Mouse (Mus musculus) lung, embryonic 16.5 days (tissue): ENCODE results near the gene Ms4a3. TPM values are rescaled to one million over a fixed set of nuclear protein-coding genes. Genes with fewer than 3 reads are reported as not detected.

ENCODE experiments used
- ATAC-seq: fragments of 200-750 bp; cut with Nextera tagmentation; 2 replicates; pipeline ENCODE4 v1.8.0; 2017; ENCODE audit warnings: low read depth, mild to moderate bottlenecking, moderate library complexity
- H3K27ac ChIP-seq: fragments of 300-500 bp; sonication (generic); 2 replicates; pipeline ENCODE4 v1.5.1; 2014; ENCODE audit warnings: mild to moderate bottlenecking, control low read depth, low read length
- H3K27me3 ChIP-seq: fragments of 300-500 bp; sonication (generic); 2 replicates; pipeline ENCODE4 v1.6.1; 2014; ENCODE audit warnings: low read depth, low read length, mixed read lengths; ENCODE audit not compliant: control insufficient read depth, insufficient read depth
- H3K36me3 ChIP-seq: fragments of 300-500 bp; sonication (generic); 2 replicates; pipeline ENCODE4 v1.6.1; 2014; ENCODE audit warnings: low read length; ENCODE audit not compliant: control insufficient read depth, insufficient read depth
- H3K4me1 ChIP-seq: fragments of 300-500 bp; sonication (generic); replicated peaks from 2 replicates; pipeline ENCODE4 v1.6.1; 2014; ENCODE audit warnings: low read length, mixed read lengths; ENCODE audit not compliant: control insufficient read depth, insufficient read depth
- H3K4me2 ChIP-seq: fragments of 300-500 bp; sonication (generic); 2 replicates; pipeline ENCODE4 v1.6.1; 2014; ENCODE audit warnings: low read depth, low read length, control low read depth
- H3K4me3 ChIP-seq: fragments of 300-500 bp; sonication (generic); 2 replicates; pipeline ENCODE4 v1.5.1; 2014; ENCODE audit warnings: mild to moderate bottlenecking, low read length, control low read depth
- H3K9ac ChIP-seq: fragments of 300-500 bp; sonication (generic); 2 replicates; pipeline ENCODE4 v1.6.1; 2014; ENCODE audit warnings: low read length, control low read depth
- H3K9me3 ChIP-seq: fragments of 300-500 bp; sonication (generic); 2 replicates; pipeline ENCODE4 v1.6.1; 2016; ENCODE audit warnings: low read length; ENCODE audit not compliant: control insufficient read depth
- WGBS: fragments of 180-500 bp; shearing (Covaris S2); extraction: QIAGEN DNeasy Blood & Tissue Kit; methylation state at CpG from one replicate; pipeline ENCODE4 v1.1.7; 2014; 5-methylcytosine and 5-hydroxymethylcytosine counted together
- polyA plus RNA-seq: library from polyadenylated mRNA; unstranded; fragments of >200 nt; fragmentation: Nextera tagmentation; extraction: Ambion mirVana; gene quantifications from 2 replicates; pipeline ENCODE4 v1.2.1, GENCODE M21; 2015

Ms4a3 gene
- polyA plus RNA-seq, 1 experiment from 2014 or later: not detected

DNA sequence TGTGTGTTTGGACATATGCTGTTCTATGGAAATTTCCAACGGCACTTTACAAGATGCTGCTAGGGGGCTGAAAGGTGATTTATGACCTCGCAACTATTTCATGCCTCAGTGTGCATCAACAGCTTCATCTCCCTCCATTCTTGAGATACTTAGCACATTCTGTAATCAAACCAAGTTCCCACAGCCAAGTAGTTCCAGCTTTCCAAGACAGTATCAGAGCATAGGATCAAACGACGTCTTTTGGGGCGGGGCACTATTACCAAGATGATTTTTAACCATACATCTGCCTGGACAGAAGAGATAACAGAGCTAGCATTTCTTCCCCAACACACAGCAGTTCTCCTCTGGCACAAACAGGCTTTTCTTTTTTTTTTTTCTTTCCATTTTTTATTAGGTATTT is 15.4 kb downstream of the Ms4a3 start:
- Histone ChIP-seq H3K4me1 (no peaks in the 10 kb centered on the region), H3K27me3 (no peaks in the 10 kb centered on the region), H3K27ac (no peak overlapping the region), H3K9ac (no peak overlapping the region), H3K9me3 (no peaks in the 10 kb centered on the region), H3K4me3 (no peak overlapping the region), H3K36me3 (no peaks in the 10 kb centered on the region), H3K4me2 (no peak overlapping the region)
- no peak for ATAC-seq
- WGBS: 63% methylated on average over 5 of the region's 5 CpGs

DNA sequence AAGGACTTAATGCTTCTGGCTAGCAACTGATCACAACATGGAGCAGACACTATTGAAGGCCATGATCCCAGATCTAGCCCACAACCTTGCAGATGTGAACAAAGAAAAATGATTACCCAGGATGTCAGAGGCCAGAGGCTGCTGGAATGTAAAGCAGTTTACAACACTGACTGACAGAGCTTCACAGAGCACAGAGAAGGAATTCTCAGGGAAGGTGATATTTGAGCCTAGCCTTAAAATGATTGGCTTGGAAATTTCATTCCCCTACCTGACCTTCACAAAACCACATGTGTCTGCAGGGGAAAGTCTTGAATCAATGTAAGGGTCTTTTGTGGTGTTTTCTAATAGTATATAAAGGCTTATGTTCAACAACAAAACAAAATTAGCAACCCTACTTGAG is 15.9 kb downstream of the Ms4a3 start:
- Histone ChIP-seq H3K9ac (no peak overlapping the region), H3K27ac (no peak overlapping the region), H3K9me3 (no peaks in the 10 kb centered on the region), H3K4me2 (no peak overlapping the region), H3K36me3 (no peaks in the 10 kb centered on the region), H3K4me1 (no peaks in the 10 kb centered on the region), H3K4me3 (no peak overlapping the region), H3K27me3 (no peaks in the 10 kb centered on the region)
- ATAC-seq: no peak

DNA sequence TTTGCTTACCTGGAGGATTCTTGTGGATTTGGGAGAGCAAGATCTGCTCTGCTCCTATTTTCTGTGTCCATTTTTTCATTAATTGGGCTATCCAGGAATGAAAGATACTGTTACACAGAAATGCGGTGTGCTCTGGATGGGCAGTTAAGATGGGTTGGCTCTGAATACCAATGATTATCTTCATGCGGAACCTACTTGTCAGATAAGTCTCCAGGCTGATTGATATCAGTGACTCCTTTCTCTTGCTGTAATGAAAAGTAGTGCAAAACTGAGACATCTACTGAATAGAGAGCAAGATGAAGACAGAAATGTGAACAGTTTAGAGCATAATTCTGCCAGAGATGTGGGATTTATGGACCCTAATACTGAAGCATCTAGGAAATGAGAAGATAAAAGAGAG is 17.1 kb downstream of the Ms4a3 start, which contains the start of gene Ms4a2:
TSS of gene Ms4a2 (minus strand) at position 169 of the 400 bp plus-strand sequence.
- WGBS: 86% methylated on average over 2 of the region's 2 CpGs
- Histone ChIP-seq H3K9me3 (no peaks in the 10 kb centered on the region), H3K36me3 (no peaks in the 10 kb centered on the region), H3K27ac (no peak within 1 kb of the TSS), H3K27me3 (no peaks in the 10 kb centered on the region), H3K4me2 (no peak within 1 kb of the TSS), H3K4me1 (no peaks in the 10 kb centered on the region), H3K9ac (no peak within 1 kb of the TSS), H3K4me3 (no peak within 1 kb of the TSS)
- no peak for ATAC-seq

DNA sequence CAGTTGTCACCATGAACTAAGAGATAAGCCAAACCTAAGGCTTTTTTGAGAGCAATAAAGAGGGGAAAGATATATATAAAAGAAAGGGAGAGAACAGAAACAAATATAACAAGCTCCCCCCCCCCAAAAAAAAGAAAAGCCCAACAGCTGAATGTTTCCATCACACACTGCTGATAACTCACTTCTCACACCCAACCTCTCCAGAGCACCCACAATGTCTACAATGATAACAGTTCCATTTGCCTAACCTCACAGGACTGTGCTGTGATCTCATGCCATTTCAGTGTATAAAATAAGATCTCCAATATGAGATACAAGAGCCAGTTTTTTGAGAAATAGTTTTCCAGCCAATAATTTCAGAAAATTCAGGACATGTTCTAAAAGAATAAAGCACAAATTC is 22.7 kb downstream of the Ms4a3 start:
- Histone ChIP-seq H3K27ac (no peak overlapping the region), H3K4me3 (no peak overlapping the region), H3K4me1 (peaks cover 5% of the 10 kb centered on the region; the same call in 1 of the 2 replicates), H3K36me3 (no peaks in the 10 kb centered on the region), H3K9me3 (no peaks in the 10 kb centered on the region), H3K9ac (no peak overlapping the region), H3K4me2 (no peak overlapping the region), H3K27me3 (no peaks in the 10 kb centered on the region)
- ATAC-seq: no peak

DNA sequence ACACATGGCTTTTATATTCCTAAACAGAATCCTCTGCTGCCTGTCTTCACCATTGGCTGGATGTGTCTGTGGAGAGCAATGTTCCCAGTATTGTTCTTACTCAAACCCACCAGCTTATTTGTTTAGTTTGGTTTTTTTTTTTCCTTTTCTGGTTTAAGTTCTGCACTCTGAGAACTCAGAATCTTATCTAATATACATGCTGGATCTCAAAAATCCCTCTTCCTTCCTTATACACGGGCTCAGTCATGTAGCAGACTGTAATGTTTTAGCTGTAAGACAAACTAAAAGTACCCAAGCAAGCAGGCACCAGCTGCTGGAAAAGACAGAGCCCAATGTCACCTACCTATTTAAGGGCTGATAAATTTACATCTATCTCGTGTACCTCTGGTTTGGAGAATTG is 25.8 kb downstream of the Ms4a3 start:
- Histone ChIP-seq H3K4me3 (no peak overlapping the region), H3K4me1 (peaks cover 5% of the 10 kb centered on the region; the same call in 1 of the 2 replicates), H3K9ac (no peak overlapping the region), H3K9me3 (no peaks in the 10 kb centered on the region), H3K36me3 (no peaks in the 10 kb centered on the region), H3K27me3 (no peaks in the 10 kb centered on the region), H3K27ac (no peak overlapping the region), H3K4me2 (no peak overlapping the region)
- WGBS: 50% methylated on average over 2 of the region's 2 CpGs
- ATAC-seq: no peak

DNA sequence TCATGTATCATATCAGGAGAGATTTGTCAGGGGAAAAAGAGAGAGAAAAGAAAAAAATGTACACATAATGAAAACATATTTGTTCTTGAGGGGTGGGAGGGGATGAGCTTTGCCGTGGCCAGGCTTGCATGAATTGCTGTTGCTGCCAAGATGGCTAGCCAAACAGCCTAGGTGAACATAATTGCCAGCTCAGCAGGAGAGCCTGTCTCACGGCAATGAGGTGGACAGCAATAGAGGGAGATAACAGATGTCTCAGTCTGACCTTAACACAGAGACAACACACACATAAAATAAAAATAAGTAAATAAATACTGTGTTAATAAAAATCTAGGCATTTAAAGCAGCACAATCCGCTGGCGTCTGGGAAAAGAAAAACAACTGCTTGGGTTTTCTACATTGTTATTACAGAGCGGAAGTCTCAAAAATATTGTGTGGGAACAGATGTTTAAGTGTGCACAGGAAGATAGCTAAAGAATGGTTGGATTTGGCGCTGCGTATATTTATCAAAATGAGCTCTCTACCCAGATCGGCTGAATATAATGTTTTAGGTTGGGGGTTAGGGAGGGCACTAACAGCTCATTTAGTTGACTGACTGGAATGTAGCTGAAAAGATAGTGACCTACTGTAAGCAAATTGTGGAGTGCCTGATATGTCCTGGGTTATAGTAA is 26.7 kb downstream of the Ms4a3 start:
- H3K4me3 ChIP-seq: no peak overlapping the region
- H3K4me2 ChIP-seq: no peak overlapping the region
- H3K27ac ChIP-seq: peak overlapping the region; percentile 68
- no peak for ATAC-seq
- H3K4me1 ChIP-seq: peaks cover 5% of the 10 kb centered on the region; the same call in 1 of the 2 replicates
- no peaks in the 10 kb centered on the region for H3K27me3 ChIP-seq
- H3K36me3 ChIP-seq: no peaks in the 10 kb centered on the region
- no peak overlapping the region for H3K9ac ChIP-seq
- no peaks in the 10 kb centered on the region for H3K9me3 ChIP-seq
- WGBS: 35% methylated on average over 8 of the region's 8 CpGs

DNA sequence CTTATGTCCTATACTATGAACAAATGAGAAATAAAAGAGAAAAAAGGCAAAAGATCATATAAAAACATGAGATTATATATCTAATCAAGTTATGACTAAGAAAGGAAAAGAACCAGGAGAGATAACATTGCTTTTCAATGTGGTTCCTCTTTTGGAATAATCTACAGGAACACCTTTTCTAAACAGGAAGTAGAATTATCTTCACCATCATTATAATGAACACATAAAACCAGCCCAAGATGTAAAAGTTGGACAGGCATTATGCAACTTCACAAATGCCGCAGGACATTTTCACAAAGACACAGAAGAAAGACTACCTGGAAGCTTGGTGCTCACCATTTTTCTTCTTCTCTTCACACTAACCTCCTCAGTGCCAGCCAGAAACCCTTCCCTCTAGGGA is 27.6 kb downstream of the Ms4a3 start:
- no peak overlapping the region for H3K9ac ChIP-seq
- no peaks in the 10 kb centered on the region for H3K36me3 ChIP-seq
- no peak for ATAC-seq
- H3K4me2 ChIP-seq: no peak overlapping the region
- 85% methylated on average over 1 of the region's 1 CpGs for WGBS
- H3K4me3 ChIP-seq: no peak overlapping the region
- no peaks in the 10 kb centered on the region for H3K9me3 ChIP-seq
- no peak overlapping the region for H3K27ac ChIP-seq
- peaks cover 5% of the 10 kb centered on the region; the same call in 1 of the 2 replicates for H3K4me1 ChIP-seq
- H3K27me3 ChIP-seq: no peaks in the 10 kb centered on the region

DNA sequence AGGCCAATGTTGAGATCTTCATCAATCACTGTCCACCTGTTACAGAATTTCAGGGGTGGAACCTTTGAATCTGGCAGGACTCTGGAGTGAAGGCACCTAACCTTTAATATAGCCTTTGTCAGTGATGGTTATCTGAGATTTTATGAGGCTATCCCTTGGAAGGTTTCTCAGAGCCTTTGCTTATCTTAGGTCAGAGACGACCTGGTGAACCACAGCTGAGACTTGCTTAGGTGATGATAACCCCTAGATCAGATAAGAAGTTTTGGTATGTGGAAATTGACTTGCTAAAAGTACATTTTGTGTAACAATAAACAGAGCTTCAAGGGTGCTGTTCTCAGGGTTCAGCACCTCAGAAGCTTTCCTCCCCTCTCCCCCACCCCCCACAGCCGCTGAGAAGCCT is 28.4 kb downstream of the Ms4a3 start:
- H3K4me1 ChIP-seq: peaks cover 5% of the 10 kb centered on the region; the same call in 1 of the 2 replicates
- WGBS: 25% methylated on average over 2 of the region's 2 CpGs
- no peaks in the 10 kb centered on the region for H3K9me3 ChIP-seq
- no peak for ATAC-seq
- no peak overlapping the region for H3K9ac ChIP-seq
- H3K36me3 ChIP-seq: no peaks in the 10 kb centered on the region
- no peaks in the 10 kb centered on the region for H3K27me3 ChIP-seq
- H3K4me3 ChIP-seq: no peak overlapping the region
- H3K27ac ChIP-seq: no peak overlapping the region
- no peak overlapping the region for H3K4me2 ChIP-seq

DNA sequence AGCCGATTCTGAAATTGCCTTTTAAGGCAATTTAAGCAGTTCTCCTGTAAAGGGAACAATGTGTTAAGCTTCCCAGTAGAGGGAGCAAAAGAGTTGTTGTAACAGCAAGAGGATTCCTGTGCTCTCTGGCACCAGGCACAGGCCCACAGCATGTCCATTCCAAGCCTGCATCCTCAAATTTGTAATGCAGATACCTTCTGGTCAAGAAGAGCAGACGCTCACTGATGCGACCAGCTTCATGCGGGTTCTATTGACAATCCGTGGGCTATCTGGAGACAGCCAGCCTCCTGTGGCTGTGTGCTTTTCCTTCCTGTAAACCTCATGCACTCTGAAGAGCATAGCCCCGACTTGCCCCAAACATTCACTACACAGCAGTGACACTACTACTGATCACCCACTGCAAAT is 29.1 kb downstream of the Ms4a3 start:
- ATAC-seq: peak; percentile 87
- WGBS: 11% methylated on average over 6 of the region's 6 CpGs
- H3K27ac ChIP-seq: no peak overlapping the region

DNA sequence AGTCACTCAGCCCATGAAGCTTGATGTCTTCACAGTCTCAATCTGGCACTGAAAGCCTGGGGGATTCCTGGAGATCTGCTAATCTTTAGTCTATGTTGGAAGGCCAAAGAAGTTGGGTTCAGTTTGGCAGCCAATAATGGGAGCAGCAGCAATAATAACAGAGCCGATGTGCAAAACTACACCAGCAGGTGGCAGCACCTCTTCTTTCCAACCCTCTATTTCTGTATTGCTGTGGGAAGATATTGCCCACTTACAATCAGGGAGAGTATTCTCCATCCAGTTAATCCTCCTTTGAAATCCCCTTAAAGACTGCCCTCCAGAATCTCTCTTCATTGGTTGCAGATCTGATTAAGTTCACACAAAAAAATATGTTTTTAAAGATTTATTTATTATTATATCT is 32.5 kb downstream of the Ms4a3 start:
- H3K4me2 ChIP-seq: no peak overlapping the region
- H3K27ac ChIP-seq: no peak overlapping the region
- H3K27me3 ChIP-seq: no peaks in the 10 kb centered on the region
- ATAC-seq: no peak
- 13% methylated on average over 1 of the region's 1 CpGs for WGBS
- no peaks in the 10 kb centered on the region for H3K36me3 ChIP-seq
- no peaks in the 10 kb centered on the region for H3K4me1 ChIP-seq
- no peak overlapping the region for H3K4me3 ChIP-seq
- H3K9ac ChIP-seq: no peak overlapping the region
- H3K9me3 ChIP-seq: no peaks in the 10 kb centered on the region

More for the DNA sequence above, 29.1 kb downstream of the Ms4a3 start:
- Histone ChIP-seq H3K4me1 (peaks cover 5% of the 10 kb centered on the region; the same call in 1 of the 2 replicates), H3K9ac (no peak overlapping the region), H3K4me3 (no peak overlapping the region), H3K4me2 (no peak overlapping the region), H3K27me3 (no peaks in the 10 kb centered on the region), H3K36me3 (no peaks in the 10 kb centered on the region), H3K9me3 (no peaks in the 10 kb centered on the region)
